Mouse (Mus musculus): ENCODE measurements around the gene Tmem229b. TPM values are rescaled to one million over a fixed set of nuclear protein-coding genes. Genes with fewer than 3 reads are reported as not detected.
"Not testable (repeated sequence)": the region's sequence is repeated elsewhere in the genome, so short reads cannot be mapped to it uniquely, and the experiment has no call there.

Tmem229b gene
- 49.1 and 55.5 TPM in 2 replicates for total RNA-seq (2015)
- 67.2 and 70.6 TPM in 2 replicates for total RNA-seq (2017)

GRCm38 (mm10) chr12:79007126-79007753, at the start of gene Tmem229b:
Tmem229b (minus strand) TSS chr12:79007627.
- peak; percentile 55 for ATAC-seq (ENCODE audit: poor library complexity, severe bottlenecking)

- ATAC-seq (ENCODE audit: poor library complexity, severe bottlenecking): no peak
These were observed 47.8 kb upstream of the Tmem229b start for GRCm38 (mm10) chr12:79055276-79055675.

- ATAC-seq (ENCODE audit: poor library complexity, severe bottlenecking): no peak
These were observed 44.6 kb upstream of the Tmem229b start for GRCm38 (mm10) chr12:79052073-79052472.

GRCm38 (mm10) chr12:79050545-79051212, 43.3 kb upstream of the Tmem229b start:
- peak; percentile 54; the same call in 1 of the 2 replicates for ATAC-seq (ENCODE audit: poor library complexity, severe bottlenecking)

GRCm38 (mm10) chr12:79049807-79050206, 42.4 kb upstream of the Tmem229b start:
- ATAC-seq (ENCODE audit: poor library complexity, severe bottlenecking): no peak

- no peak for ATAC-seq (ENCODE audit: poor library complexity, severe bottlenecking)
These were observed 41.5 kb upstream of the Tmem229b start for GRCm38 (mm10) chr12:79048898-79049297.

- ATAC-seq (ENCODE audit: poor library complexity, severe bottlenecking): no peak
These were observed 39.8 kb upstream of the Tmem229b start for GRCm38 (mm10) chr12:79047203-79047602.

GRCm38 (mm10) chr12:79046171-79046570, 38.7 kb upstream of the Tmem229b start:
- ATAC-seq (ENCODE audit: poor library complexity, severe bottlenecking): no peak

- ATAC-seq (ENCODE audit: poor library complexity, severe bottlenecking): no peak
These were observed 37.2 kb upstream of the Tmem229b start for GRCm38 (mm10) chr12:79044668-79045067.

- ATAC-seq (ENCODE audit: poor library complexity, severe bottlenecking): no peak
These were observed 34.0 kb upstream of the Tmem229b start for GRCm38 (mm10) chr12:79041436-79041835.

GRCm38 (mm10) chr12:79040201-79040827, 32.9 kb upstream of the Tmem229b start:
- ATAC-seq (ENCODE audit: poor library complexity, severe bottlenecking): no peak

- no peak for ATAC-seq (ENCODE audit: poor library complexity, severe bottlenecking)
These were observed 32.3 kb upstream of the Tmem229b start for GRCm38 (mm10) chr12:79039708-79040107.

- ATAC-seq (ENCODE audit: poor library complexity, severe bottlenecking): no peak
These were observed 27.9 kb upstream of the Tmem229b start for GRCm38 (mm10) chr12:79035349-79035748.

GRCm38 (mm10) chr12:79034331-79034730, 26.9 kb upstream of the Tmem229b start:
- ATAC-seq (ENCODE audit: poor library complexity, severe bottlenecking): no peak

- peak; percentile 90 for ATAC-seq (ENCODE audit: poor library complexity, severe bottlenecking)
These were observed 21.8 kb upstream of the Tmem229b start, which contains the start of gene Plekhh1 for GRCm38 (mm10) chr12:79028911-79029861. Plekhh1 (plus strand) TSS chr12:79029163.

GRCm38 (mm10) chr12:79027526-79027925, 20.1 kb upstream of the Tmem229b start:
- ATAC-seq (ENCODE audit: poor library complexity, severe bottlenecking): not testable (repeated sequence)

- ATAC-seq (ENCODE audit: poor library complexity, severe bottlenecking): peak; percentile 71
These were observed 15.5 kb upstream of the Tmem229b start for GRCm38 (mm10) chr12:79022882-79023281.

GRCm38 (mm10) chr12:79021902-79022301, 14.5 kb upstream of the Tmem229b start:
- no peak for ATAC-seq (ENCODE audit: poor library complexity, severe bottlenecking)

GRCm38 (mm10) chr12:79017994-79018399, 10.6 kb upstream of the Tmem229b start:
- peak; percentile 98 for ATAC-seq (ENCODE audit: poor library complexity, severe bottlenecking)

GRCm38 (mm10) chr12:79016109-79016508, 8.7 kb upstream of the Tmem229b start:
- ATAC-seq (ENCODE audit: poor library complexity, severe bottlenecking): no peak

GRCm38 (mm10) chr12:79010569-79010968, 3.1 kb upstream of the Tmem229b start:
- no peak for ATAC-seq (ENCODE audit: poor library complexity, severe bottlenecking)

Data from megakaryocyte, adult 5-6 weeks (primary cell).